In the genomic region with DNA sequence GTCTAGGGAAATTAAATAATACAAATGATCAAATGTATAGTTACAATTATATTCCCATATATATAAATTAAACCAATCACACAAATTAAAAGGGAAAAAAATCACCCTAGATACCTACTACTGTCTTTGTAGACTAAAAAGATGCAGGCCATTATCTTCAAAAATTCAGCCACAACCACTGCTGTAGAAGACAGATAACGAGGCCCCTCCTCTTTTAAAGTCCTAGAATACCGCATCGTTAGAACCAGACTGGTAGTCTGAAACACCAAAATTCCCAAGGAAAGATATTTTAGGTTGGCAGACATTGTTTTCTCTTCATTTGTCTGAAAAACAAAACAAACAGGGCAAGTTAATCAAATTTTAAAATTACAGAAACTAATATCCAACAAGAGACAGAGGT, we compare ENCODE assay signal across 1 mouse cellular context.
TF ChIP-seq lines count a peak whose summit lies in the region.

No protein-coding gene starts in this region.

TF ChIP-seq in MEL, 35 proteins besides CTCF, POLR2A, EP300 and RAD21 (continued from another document):
- TF ChIP-seq MEF2A (IDR thresholded peaks at IDR 0.05; ENCODE audit: extremely low read depth, insufficient replicate concordance, low read depth, low read length, poor library complexity, severe bottlenecking) (peak; percentile 39; the same call in 1 of the 2 replicates), SIN3A (IDR thresholded peaks at IDR 0.05; ENCODE audit: low read length) (peak; percentile 87), ZNF384 (IDR thresholded peaks at IDR 0.05; ENCODE audit: low read depth, low read length) (peak; percentile 84), MAX (IDR thresholded peaks at IDR 0.05; ENCODE audit: low read length) (no peak), TCF12 (IDR thresholded peaks at IDR 0.05; ENCODE audit: low read depth, low read length) (peak; percentile 96), TAL1 (IDR thresholded peaks at IDR 0.05; ENCODE audit: low read length) (peak; percentile 92), TBP (IDR thresholded peaks at IDR 0.05; ENCODE audit: low read depth, low read length) (no peak), POLR2AphosphoS2 (IDR thresholded peaks at IDR 0.05; ENCODE audit: low read length) (no peak), ETS1 (IDR thresholded peaks at IDR 0.05; ENCODE audit: low read depth, low read length) (peak; percentile 69), RCOR1 (IDR thresholded peaks at IDR 0.05; ENCODE audit: low read depth, low read length) (peak; percentile 91), MAZ (IDR thresholded peaks at IDR 0.05; ENCODE audit: low read depth, low read length) (peak; percentile 51; the same call in 1 of the 2 replicates), MAFK (IDR thresholded peaks at IDR 0.05; ENCODE audit: borderline replicate concordance, low read depth, low read length) (peak; percentile 39; the same call in 1 of the 2 replicates), HCFC1 (IDR thresholded peaks at IDR 0.05; ENCODE audit: low read depth, low read length) (peak; percentile 37; the same call in 1 of the 2 replicates), GATA1 (IDR thresholded peaks at IDR 0.05; ENCODE audit: low read depth, low read length) (peak; percentile 98), USF1 (IDR thresholded peaks at IDR 0.05; ENCODE audit: low read depth, low read length) (no peak)
